Comparison of ENCODE assay signal across 14 mouse cellular contexts in the genomic region with DNA sequence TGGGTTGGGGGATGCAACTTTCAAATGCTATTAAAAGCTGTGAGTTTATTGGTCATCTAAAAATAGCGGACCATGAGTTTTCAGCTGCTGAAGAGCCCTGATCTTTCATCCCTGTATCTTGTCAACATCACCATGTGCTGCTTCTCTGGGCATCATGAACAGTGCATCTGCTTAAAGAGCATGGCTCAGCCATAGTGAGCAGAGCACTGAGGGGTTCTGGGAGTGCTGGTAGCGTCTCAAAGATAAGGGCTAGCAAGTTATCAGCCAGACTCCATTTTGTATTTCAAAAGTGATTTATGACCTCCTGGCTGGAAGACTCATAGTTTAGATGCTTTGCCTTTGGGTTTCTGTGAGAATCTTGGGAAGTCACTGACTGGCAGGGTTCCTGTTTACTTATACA.
"Had no signal": no experiment of that assay in that cellular context is flagged by ENCODE, and none has a peak within 500 bp of the region (broad histone marks: within the 10 kb centered on the region; RNA-seq: fewer than 3 reads in every experiment).

No protein-coding gene starts in this region.

- H3K9ac ChIP-seq: liver, embryonic 14.5 days had no signal

- ATAC-seq: lung, postnatal 0 days had no signal

- DNase-seq: kidney, adult 18-20 months; kidney, adult 9 months; kidney, postnatal 14 days; layer of hippocampus, adult 9-11 months; lung, adult 18-20 months; lung, postnatal 4 days; midbrain, embryonic 14.5 days; thymus, adult 18-20 months; thymus, postnatal 36 days had no signal

- H3K4me2 ChIP-seq: midbrain, embryonic 11.5 days had no signal

- H3K4me3 ChIP-seq: layer of hippocampus, adult 2 months; left cerebral cortex, adult 2 months had no signal

- H3K27ac ChIP-seq: layer of hippocampus, adult 2 months; left cerebral cortex, adult 2 months; liver, embryonic 14.5 days had no signal
